Mouse (Mus musculus): ENCODE results near the gene 1110002E22Rik.

Gene 1110002E22Rik

GRCm38 (mm10) chr3:138064732-138065645 lies at the start of gene 1110002E22Rik:
Gene 1110002E22Rik (plus strand): TSS chr3:138065052.
- no peak for DNase-seq (ENCODE audit: extremely low read depth, low read depth, low spot score)

GRCm38 (mm10) chr3:138016810-138017209 lies 48.0 kb upstream of the 1110002E22Rik start:
- no peak for DNase-seq (ENCODE audit: extremely low read depth, low read depth, low spot score)

- DNase-seq (ENCODE audit: extremely low read depth, low read depth, low spot score), result no peak
Measured at GRCm38 (mm10) chr3:138022003-138022402, 42.8 kb upstream of the 1110002E22Rik start.

DNA sequence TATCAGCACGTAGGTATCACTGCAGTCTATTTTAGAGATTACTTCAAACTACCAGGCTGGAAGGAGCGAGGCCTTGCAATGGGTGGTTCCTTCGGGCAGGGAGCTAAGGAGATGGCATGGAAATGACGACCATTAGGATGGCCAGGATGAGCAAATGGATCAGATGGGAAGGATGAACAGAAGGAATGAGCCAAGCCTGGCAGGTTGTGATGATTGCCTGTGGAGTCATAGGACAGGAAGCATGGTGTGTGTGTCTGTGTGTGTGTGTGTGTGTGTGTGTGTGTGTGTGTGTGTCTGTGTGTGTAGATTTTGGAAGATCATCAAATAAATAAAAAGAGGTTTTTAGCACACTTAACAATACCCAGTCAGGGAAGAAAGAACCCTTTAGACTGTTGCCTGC lies 42.2 kb upstream of the 1110002E22Rik start:
- no peak for DNase-seq (ENCODE audit: extremely low read depth, low read depth, low spot score)

- DNase-seq (ENCODE audit: extremely low read depth, low read depth, low spot score), result no peak
Measured at GRCm38 (mm10) chr3:138026286-138026685, 38.6 kb upstream of the 1110002E22Rik start.

GRCm38 (mm10) chr3:138027575-138028362 lies 37.1 kb upstream of the 1110002E22Rik start:
- DNase-seq (ENCODE audit: extremely low read depth, low read depth, low spot score), result no peak

GRCm38 (mm10) chr3:138029351-138029750 lies 35.5 kb upstream of the 1110002E22Rik start:
- no peak for DNase-seq (ENCODE audit: extremely low read depth, low read depth, low spot score)

- no peak for DNase-seq (ENCODE audit: extremely low read depth, low read depth, low spot score)
Measured at GRCm38 (mm10) chr3:138030563-138030962, 34.3 kb upstream of the 1110002E22Rik start.

DNA sequence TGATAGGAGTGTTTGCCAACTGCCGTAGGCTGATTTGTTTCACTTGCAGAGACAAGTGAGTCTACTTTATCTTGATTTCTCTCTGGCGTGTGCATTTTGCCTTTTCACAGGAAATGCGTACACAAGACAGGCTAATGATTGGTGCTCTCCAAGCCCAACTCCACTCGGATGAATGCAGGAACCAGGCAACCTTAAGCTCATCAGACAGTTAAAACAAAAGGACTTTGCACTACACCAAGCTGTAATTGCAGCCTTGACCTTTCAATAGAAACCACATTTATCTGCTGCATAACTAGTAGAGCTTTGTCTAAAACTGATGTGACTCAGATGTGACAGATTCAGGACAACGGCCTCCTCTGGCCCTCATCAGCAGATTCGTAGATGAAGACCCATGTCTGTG lies 30.9 kb upstream of the 1110002E22Rik start:
- DNase-seq (ENCODE audit: extremely low read depth, low read depth, low spot score), result no peak

DNA sequence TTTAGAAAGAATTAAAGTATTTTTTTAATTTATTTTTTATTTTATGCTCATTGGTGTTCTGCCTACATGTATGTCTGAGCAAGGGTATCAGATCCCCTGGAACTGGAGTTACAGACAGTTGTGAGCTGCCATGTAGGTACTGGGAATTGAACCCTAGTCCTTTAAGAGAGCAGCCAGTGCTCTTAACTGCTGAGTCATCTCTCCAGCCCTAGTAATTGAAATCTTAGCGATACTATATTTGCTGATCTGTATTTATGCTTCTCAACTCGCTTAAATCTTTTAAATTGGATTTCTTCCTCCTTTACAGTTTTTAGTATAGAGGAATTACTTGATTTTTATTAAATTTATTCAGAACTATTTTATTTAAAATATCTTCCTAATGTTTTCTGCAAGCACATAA lies 23.9 kb upstream of the 1110002E22Rik start:
- no peak for DNase-seq (ENCODE audit: extremely low read depth, low read depth, low spot score)

DNA sequence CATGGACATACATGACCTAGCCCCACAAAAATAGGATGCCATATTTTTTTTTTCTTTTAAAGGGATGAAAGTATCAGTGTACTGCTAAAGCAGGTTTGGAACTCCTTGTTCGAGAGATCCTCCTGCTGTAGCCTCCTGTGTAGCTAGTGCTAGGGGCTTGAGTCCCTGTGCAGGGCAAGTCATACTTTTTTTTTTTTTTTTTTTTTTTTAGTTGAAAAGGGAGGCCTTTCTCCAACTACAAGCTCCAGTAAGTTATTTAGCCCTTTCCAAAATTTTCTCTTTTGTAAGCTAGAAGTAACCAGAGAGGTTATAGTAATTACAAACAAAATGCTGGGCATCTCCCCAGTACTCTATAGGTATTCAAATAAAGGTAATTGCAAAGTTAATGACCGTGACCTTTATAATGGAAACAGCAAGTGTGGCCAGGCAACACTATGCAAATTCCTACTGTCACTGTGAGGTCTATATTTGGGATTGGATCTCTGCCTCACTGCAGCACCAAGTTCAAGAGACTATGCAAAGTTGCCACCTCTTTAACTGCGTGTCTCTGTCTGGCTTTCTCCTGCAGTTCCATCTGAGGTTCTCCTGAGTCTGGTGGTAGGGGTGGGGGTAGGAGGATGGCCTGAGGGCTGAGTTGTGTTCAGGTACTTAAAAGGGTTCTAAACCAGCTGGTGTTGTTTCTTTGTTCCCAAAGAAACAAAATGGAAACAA lies 23.1 kb upstream of the 1110002E22Rik start:
- DNase-seq (ENCODE audit: extremely low read depth, low read depth, low spot score), result no peak

GRCm38 (mm10) chr3:138043316-138043715 lies 21.5 kb upstream of the 1110002E22Rik start:
- no peak for DNase-seq (ENCODE audit: extremely low read depth, low read depth, low spot score)

DNA sequence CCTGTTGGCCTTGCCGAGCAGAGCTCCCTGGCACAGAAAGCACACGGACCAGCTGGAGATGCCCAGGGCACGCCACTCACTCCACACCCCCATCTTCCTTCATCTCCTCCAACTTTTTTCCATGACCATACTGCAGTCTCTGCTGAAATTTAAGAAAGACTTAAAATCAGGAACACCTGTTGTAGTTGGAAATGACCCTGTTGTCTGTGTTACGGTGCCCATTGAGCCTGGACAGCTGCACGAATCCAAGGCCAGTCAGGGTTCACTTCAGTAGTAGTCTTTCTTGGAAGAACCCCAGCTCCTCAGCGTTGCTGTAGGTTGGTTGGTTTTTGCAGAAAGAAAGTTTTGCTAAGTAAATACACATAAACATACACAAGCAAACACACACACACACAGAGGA lies 15.3 kb upstream of the 1110002E22Rik start:
- no peak for DNase-seq (ENCODE audit: extremely low read depth, low read depth, low spot score)

DNA sequence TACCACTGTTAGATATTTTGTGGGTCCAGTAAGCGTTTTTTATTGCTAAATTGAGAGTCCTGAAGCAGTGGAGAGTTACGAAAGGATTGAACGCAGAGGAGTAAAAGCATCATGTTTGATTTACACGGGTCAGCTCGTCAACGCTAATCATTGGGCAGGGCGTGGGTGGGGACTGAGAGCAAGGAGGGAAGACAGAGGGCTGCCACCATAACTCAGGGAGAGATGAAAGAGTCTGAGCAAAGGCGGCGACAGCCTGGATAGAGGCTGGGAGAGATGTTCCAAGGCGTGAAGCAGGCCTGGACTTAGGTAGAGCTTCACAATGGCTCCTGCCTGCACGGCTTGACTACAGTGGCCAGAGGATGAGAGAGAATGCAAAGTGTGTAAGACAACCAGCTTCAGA lies 14.1 kb upstream of the 1110002E22Rik start:
- no peak for DNase-seq (ENCODE audit: extremely low read depth, low read depth, low spot score)

DNA sequence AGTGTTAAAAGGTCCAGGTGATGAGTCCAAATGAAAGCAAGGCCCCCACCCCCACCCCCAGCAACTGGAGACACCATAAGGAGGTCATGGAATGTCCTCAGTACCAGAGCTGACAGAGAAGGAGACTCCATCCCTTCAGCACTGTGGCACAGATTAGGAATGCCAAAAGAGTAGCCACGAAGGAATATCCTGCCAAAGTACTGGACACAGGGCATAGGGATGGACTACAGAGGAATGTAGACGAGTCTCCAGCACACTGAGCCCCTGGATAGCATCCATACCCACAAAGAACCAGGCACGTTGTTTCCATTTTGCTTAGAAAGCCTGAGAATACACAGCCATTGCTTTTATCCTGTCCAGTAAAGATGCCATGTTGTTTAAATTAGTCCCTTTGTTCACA lies 13.4 kb upstream of the 1110002E22Rik start:
- DNase-seq (ENCODE audit: extremely low read depth, low read depth, low spot score), result no peak

DNA sequence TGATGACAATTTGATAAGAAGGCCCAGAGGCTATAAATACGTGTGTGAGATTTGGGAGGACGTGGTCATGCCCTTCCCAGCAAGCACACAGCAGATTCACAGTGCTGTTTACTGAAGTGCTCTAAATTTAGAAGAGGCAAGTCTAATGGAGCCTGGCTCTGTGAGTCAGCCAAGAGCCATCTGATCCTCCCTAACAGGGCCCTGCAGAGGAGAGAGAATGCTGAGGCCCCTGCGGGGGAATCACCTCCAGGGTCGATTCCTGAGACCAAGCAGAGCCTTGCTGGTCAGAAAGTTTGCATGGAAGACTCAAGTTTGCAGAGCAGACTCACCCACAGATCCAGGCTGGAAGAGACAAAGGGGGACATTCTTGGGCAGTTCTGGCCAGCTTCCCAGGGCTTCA lies 10.9 kb upstream of the 1110002E22Rik start:
- DNase-seq (ENCODE audit: extremely low read depth, low read depth, low spot score), result no peak

DNA sequence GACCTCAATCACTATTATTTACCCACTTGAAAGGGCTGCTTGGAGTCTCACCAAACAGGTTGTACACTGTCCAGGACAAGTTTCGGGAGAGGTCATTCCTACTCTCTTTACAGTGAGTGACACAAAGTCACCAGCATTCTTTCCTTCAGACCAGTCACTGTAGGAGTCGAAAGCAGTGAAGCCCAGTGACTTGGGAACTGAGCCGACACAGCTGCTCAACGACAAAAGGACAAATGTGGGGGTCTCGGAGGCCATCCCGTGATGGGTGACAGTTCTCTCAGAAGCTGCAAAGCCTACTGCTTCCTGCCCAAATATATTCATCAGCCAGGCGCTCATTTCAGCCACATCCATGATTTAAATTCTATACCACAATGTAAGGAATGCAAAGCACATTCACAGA lies 7.9 kb upstream of the 1110002E22Rik start:
- no peak for DNase-seq (ENCODE audit: extremely low read depth, low read depth, low spot score)

GRCm38 (mm10) chr3:138058226-138058625 lies 6.6 kb upstream of the 1110002E22Rik start:
- DNase-seq (ENCODE audit: extremely low read depth, low read depth, low spot score), result no peak

DNA sequence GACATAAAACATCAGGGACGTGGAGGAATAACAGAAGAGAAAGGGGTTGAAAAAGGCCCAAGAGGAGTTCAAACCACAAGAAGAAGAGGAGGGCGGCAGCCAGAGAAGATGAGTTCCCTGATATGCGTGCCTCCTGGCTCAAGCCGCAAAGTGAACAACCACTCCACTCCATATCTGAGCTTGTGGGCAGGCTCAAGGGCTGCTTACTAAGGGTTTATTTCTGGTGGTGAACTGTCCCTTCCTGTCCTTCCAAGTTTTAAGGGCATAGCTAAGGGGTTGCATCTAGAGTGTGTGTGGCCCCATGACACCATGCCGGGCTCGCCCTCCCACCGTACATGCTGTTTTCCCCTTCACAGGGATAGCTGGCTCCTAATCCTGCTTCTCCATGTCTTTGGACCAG lies 4.4 kb upstream of the 1110002E22Rik start:
- no peak for DNase-seq (ENCODE audit: extremely low read depth, low read depth, low spot score)

DNA sequence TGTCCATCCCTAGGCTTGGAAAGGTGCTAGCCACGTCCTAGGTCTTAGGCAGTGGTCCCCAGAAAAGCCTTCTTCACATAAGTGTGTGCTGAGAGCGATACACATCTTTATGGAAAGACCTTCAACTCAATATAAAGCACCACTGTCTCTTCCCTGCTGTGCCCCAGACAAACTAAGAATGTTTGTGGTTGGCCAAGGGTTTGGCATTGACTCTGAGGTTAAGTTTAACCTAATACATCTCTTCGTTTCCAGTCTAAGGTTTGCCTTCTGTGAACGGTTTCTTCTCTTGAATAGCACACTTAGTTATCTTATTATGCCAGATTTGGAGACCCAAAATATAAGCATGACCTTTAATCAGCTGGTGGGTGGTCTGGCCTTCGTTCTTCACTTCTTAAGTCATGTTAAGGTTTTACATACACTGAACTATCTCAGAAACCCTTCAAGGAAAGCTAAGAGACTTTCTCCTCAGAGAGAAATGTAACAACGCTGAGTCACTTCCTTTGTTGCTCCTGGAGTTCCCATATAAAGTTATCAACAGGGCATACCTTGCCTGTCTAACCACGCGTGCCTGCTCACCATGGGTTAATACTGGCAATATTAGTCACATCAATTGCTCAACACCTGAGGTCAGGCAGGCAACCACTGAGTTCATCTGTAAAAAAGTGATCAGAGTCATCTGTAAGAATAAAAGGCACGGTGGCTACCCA lies 3.5 kb upstream of the 1110002E22Rik start:
- no peak for DNase-seq (ENCODE audit: extremely low read depth, low read depth, low spot score)

GRCm38 (mm10) chr3:138062673-138063072 lies 2.2 kb upstream of the 1110002E22Rik start:
- DNase-seq (ENCODE audit: extremely low read depth, low read depth, low spot score), result no peak

All from fat pad, adult 2 months (tissue).